Mouse (Mus musculus): ENCODE measurements around the gene Art4. TPM values are rescaled to one million over a fixed set of nuclear protein-coding genes. Genes with fewer than 3 reads are reported as not detected.

Gene Art4
- polyA plus RNA-seq, 1 experiment: not detected

GRCm38 (mm10) chr6:136847267-136847666, 10.3 kb downstream of the Art4 start:
- Histone ChIP-seq H3K36me3 (ENCODE audit: control insufficient read depth, insufficient read depth) (no peaks in the 10 kb centered on the region), H3K27me3 (ENCODE audit: control insufficient read depth, insufficient read depth, insufficient read length) (no peaks in the 10 kb centered on the region), H3K4me3 (no peak overlapping the region), H3K4me2 (ENCODE audit: low read depth) (no peak overlapping the region), H3K79me2 (ENCODE audit: control insufficient read depth, insufficient read depth) (no peaks in the 10 kb centered on the region), H3ac (ENCODE audit: control insufficient read depth, insufficient read length) (no peak overlapping the region)
- no peak for TF ChIP-seq E2F4 (IDR thresholded peaks at IDR 0.05; ENCODE audit: insufficient read depth)
- no peak for TF ChIP-seq REST (IDR thresholded peaks at IDR 0.05; ENCODE audit: insufficient read depth, insufficient read length)
- TF ChIP-seq CEBPB (IDR thresholded peaks at IDR 0.05; ENCODE audit: insufficient read depth, poor library complexity, severe bottlenecking): no peak
- TF ChIP-seq MYOG (IDR thresholded peaks at IDR 0.05; ENCODE audit: control insufficient read depth in 1 of 3, insufficient read depth in 1 of 3, insufficient read length in 2 of 3, low read depth in 2 of 3): no peak
- TF ChIP-seq POLR2AphosphoS2 (IDR thresholded peaks at IDR 0.05; ENCODE audit: insufficient read length, low read depth): no peak
- no peak for TF ChIP-seq POLR2A (IDR thresholded peaks at IDR 0.05; ENCODE audit: insufficient read length, low read depth)
- no peak for TF ChIP-seq TCF12 (IDR thresholded peaks at IDR 0.05; ENCODE audit: insufficient read depth, poor library complexity, severe bottlenecking)
- TF ChIP-seq SRF (IDR thresholded peaks at IDR 0.05; ENCODE audit: control insufficient read depth, insufficient read length, low read depth): no peak
- TF ChIP-seq MAX (IDR thresholded peaks at IDR 0.05; ENCODE audit: low read depth): no peak

- Histone ChIP-seq H3K27me3 (ENCODE audit: control insufficient read depth, insufficient read depth, insufficient read length) (no peaks in the 10 kb centered on the region), H3K4me3 (no peak overlapping the region), H3K4me2 (ENCODE audit: low read depth) (no peak overlapping the region), H3K36me3 (ENCODE audit: control insufficient read depth, insufficient read depth) (no peaks in the 10 kb centered on the region), H3K79me2 (ENCODE audit: control insufficient read depth, insufficient read depth) (no peaks in the 10 kb centered on the region), H3ac (ENCODE audit: control insufficient read depth, insufficient read length) (no peak overlapping the region)
- TF ChIP-seq E2F4 (IDR thresholded peaks at IDR 0.05; ENCODE audit: insufficient read depth) (no peak), SRF (IDR thresholded peaks at IDR 0.05; ENCODE audit: control insufficient read depth, insufficient read length, low read depth) (no peak), MYOG (IDR thresholded peaks at IDR 0.05; ENCODE audit: control insufficient read depth in 1 of 3, insufficient read depth in 1 of 3, insufficient read length in 2 of 3, low read depth in 2 of 3) (no peak)
Observed at GRCm38 (mm10) chr6:136845706-136846480, 11.6 kb downstream of the Art4 start.

GRCm38 (mm10) chr6:136844903-136845302, 12.6 kb downstream of the Art4 start:
- Histone ChIP-seq H3K36me3 (ENCODE audit: control insufficient read depth, insufficient read depth) (no peaks in the 10 kb centered on the region), H3K4me2 (ENCODE audit: low read depth) (no peak overlapping the region), H3K27me3 (ENCODE audit: control insufficient read depth, insufficient read depth, insufficient read length) (no peaks in the 10 kb centered on the region), H3K79me2 (ENCODE audit: control insufficient read depth, insufficient read depth) (no peaks in the 10 kb centered on the region), H3ac (ENCODE audit: control insufficient read depth, insufficient read length) (no peak overlapping the region), H3K4me3 (no peak overlapping the region)
- TF ChIP-seq MYOD1 (IDR thresholded peaks at IDR 0.05; ENCODE audit: control insufficient read depth in 1 of 3, insufficient read length in 2 of 3, low read depth in 2 of 3): no peak
- no peak for TF ChIP-seq TCF12 (IDR thresholded peaks at IDR 0.05; ENCODE audit: insufficient read depth, poor library complexity, severe bottlenecking)
- TF ChIP-seq SRF (IDR thresholded peaks at IDR 0.05; ENCODE audit: control insufficient read depth, insufficient read length, low read depth): no peak
- TF ChIP-seq TCF3 (IDR thresholded peaks at IDR 0.05; ENCODE audit: insufficient read length, low read depth): no peak
- TF ChIP-seq POLR2A (IDR thresholded peaks at IDR 0.05; ENCODE audit: insufficient read length, low read depth): no peak
- no peak for TF ChIP-seq E2F4 (IDR thresholded peaks at IDR 0.05; ENCODE audit: insufficient read depth)
- no peak for TF ChIP-seq MYOG (IDR thresholded peaks at IDR 0.05; ENCODE audit: control insufficient read depth in 1 of 3, insufficient read depth in 1 of 3, insufficient read length in 2 of 3, low read depth in 2 of 3)
- TF ChIP-seq MAX (IDR thresholded peaks at IDR 0.05; ENCODE audit: low read depth): no peak
- no peak for TF ChIP-seq CEBPB (IDR thresholded peaks at IDR 0.05; ENCODE audit: insufficient read depth, poor library complexity, severe bottlenecking)
- TF ChIP-seq POLR2AphosphoS2 (IDR thresholded peaks at IDR 0.05; ENCODE audit: insufficient read length, low read depth): no peak
- TF ChIP-seq REST (IDR thresholded peaks at IDR 0.05; ENCODE audit: insufficient read depth, insufficient read length): no peak
- TF ChIP-seq USF1 (IDR thresholded peaks at IDR 0.05; ENCODE audit: low read depth): no peak

- H3K27me3 ChIP-seq (ENCODE audit: control insufficient read depth, insufficient read depth, insufficient read length): no peaks in the 10 kb centered on the region
- TF ChIP-seq REST (IDR thresholded peaks at IDR 0.05; ENCODE audit: insufficient read depth, insufficient read length) (no peak), SRF (IDR thresholded peaks at IDR 0.05; ENCODE audit: control insufficient read depth, insufficient read length, low read depth) (no peak), TCF12 (IDR thresholded peaks at IDR 0.05; ENCODE audit: insufficient read depth, poor library complexity, severe bottlenecking) (no peak), TCF3 (IDR thresholded peaks at IDR 0.05; ENCODE audit: insufficient read length, low read depth) (no peak), CEBPB (IDR thresholded peaks at IDR 0.05; ENCODE audit: insufficient read depth, poor library complexity, severe bottlenecking) (no peak), POLR2A (IDR thresholded peaks at IDR 0.05; ENCODE audit: insufficient read length, low read depth) (no peak), POLR2AphosphoS2 (IDR thresholded peaks at IDR 0.05; ENCODE audit: insufficient read length, low read depth) (no peak), MAX (IDR thresholded peaks at IDR 0.05; ENCODE audit: low read depth) (no peak), MYOG (IDR thresholded peaks at IDR 0.05; ENCODE audit: control insufficient read depth in 1 of 3, insufficient read depth in 1 of 3, insufficient read length in 2 of 3, low read depth in 2 of 3) (no peak), E2F4 (IDR thresholded peaks at IDR 0.05; ENCODE audit: insufficient read depth) (no peak), USF1 (IDR thresholded peaks at IDR 0.05; ENCODE audit: low read depth) (no peak), MYOD1 (IDR thresholded peaks at IDR 0.05; ENCODE audit: control insufficient read depth in 1 of 3, insufficient read length in 2 of 3, low read depth in 2 of 3) (no peak)
- no peaks in the 10 kb centered on the region for H3K79me2 ChIP-seq (ENCODE audit: control insufficient read depth, insufficient read depth)
Observed at GRCm38 (mm10) chr6:136837323-136837722, 20.2 kb downstream of the Art4 start.

More at GRCm38 (mm10) chr6:136837323-136837722, 20.2 kb downstream of the Art4 start:
- H3K36me3 ChIP-seq (ENCODE audit: control insufficient read depth, insufficient read depth): no peaks in the 10 kb centered on the region
- H3K4me3 ChIP-seq: no peak overlapping the region
- H3ac ChIP-seq (ENCODE audit: control insufficient read depth, insufficient read length): no peak overlapping the region
- no peak overlapping the region for H3K4me2 ChIP-seq (ENCODE audit: low read depth)

Measured in myocyte (in vitro differentiated cells).